Mouse (Mus musculus): Measurements from ENCODE around the gene Olfr653. TPM values are rescaled to one million over a fixed set of nuclear protein-coding genes. Genes with fewer than 3 reads are reported as not detected.

Olfr653 gene
- polyA plus RNA-seq, 1 experiment = not detected

DNA sequence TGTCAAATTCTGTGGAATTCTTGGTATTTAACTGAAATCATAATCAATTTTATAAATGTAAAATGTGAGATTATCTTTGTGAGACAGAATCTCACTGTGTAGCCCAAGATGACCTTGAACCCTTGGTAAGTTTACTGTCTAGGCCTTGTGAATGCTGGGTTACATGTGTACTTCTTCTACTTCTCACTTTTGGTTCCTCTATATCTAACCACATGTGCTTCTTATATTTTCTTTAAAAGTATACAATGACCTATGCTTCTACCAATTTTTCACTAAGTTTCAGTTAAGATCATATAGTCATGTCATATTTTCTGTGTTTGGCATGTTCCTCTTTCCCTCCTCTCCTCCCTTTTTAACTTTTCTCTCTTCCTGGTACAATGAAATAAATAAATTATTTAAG lies 27.6 kb downstream of the Olfr653 start:
- TF ChIP-seq POLR2A (IDR thresholded peaks at IDR 0.05; ENCODE audit: borderline replicate concordance, low read depth, low read length) (no peak), CTCF (IDR thresholded peaks at IDR 0.05; ENCODE audit: low read depth, low read length) (no peak)
- Histone ChIP-seq H3K4me1 (ENCODE audit: control insufficient read depth, insufficient read depth, low read length) (no peaks in the 10 kb centered on the region), H3K27ac (ENCODE audit: insufficient read depth, low read depth, low read length) (no peak overlapping the region), H3K4me3 (ENCODE audit: insufficient read depth, low read length) (no peak overlapping the region)

DNA sequence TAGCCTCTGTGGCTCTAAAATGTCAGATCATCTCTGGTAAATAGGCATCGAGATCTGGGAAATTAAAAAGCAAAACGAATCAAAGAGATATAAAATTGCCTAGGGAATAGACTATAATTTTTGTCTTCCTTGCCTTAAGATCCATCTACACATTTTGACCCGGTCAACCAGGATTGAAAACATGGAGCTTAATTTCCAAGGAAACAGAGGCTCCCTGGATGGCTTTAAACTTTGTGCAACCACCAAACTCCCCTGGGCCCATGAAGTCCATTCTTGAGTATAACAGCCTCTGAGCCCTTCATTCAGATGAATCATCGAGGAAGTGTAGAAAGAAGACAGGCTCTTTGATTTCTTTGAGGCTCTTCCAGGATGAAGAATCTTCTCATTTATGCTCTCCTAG lies 36.5 kb downstream of the Olfr653 start, which contains the start of gene Olfr656:
Gene Olfr656 (plus strand): TSS at position 301 of the 400 bp plus-strand sequence.
- TF ChIP-seq POLR2A (IDR thresholded peaks at IDR 0.05; ENCODE audit: borderline replicate concordance, low read depth, low read length) (no peak), CTCF (IDR thresholded peaks at IDR 0.05; ENCODE audit: low read depth, low read length) (no peak)
- Histone ChIP-seq H3K4me3 (ENCODE audit: insufficient read depth, low read length) (no peak within 1 kb of the TSS), H3K4me1 (ENCODE audit: control insufficient read depth, insufficient read depth, low read length) (no peaks in the 10 kb centered on the region), H3K27ac (ENCODE audit: insufficient read depth, low read depth, low read length) (no peak within 1 kb of the TSS)

DNA sequence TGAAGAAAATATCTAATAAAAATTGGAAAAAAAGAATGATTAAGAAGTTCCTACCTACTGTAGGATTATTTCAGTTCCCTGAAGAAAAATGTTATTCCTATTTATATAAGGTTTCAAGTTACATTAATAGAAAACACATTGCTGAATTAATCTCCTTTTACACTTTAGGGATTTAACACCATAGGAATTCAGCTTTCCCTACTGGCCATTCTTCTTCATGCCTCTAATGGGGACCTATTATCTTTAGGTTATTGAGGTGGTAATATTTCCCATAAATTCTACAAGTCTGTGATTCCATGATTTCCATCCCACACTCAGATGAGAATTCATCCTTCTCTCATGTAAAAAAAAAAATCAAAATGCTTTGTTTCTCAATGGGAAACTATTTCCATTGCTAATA lies 47.4 kb downstream of the Olfr653 start, which contains the start of gene Olfr657:
Gene Olfr657 (plus strand): TSS at position 301 of the 400 bp plus-strand sequence.
- no peak for TF ChIP-seq POLR2A (IDR thresholded peaks at IDR 0.05; ENCODE audit: borderline replicate concordance, low read depth, low read length)
- no peak for TF ChIP-seq CTCF (IDR thresholded peaks at IDR 0.05; ENCODE audit: low read depth, low read length)
- no peak within 1 kb of the TSS for H3K27ac ChIP-seq (ENCODE audit: insufficient read depth, low read depth, low read length)
- H3K4me1 ChIP-seq (ENCODE audit: control insufficient read depth, insufficient read depth, low read length) = no peaks in the 10 kb centered on the region
- no peak within 1 kb of the TSS for H3K4me3 ChIP-seq (ENCODE audit: insufficient read depth, low read length)

Other genes with a start within 250 kb of the Olfr653 start
- 2.5 TPM in 1 of 2 replicates, not detected in the other for gene Trim34b, start 247.8 kb upstream of the Olfr653 start, polyA plus RNA-seq (2012; ENCODE audit: insufficient read depth, insufficient read length, missing spikeins)
- gene Trim12c, start 224.0 kb upstream of the Olfr653 start, polyA plus RNA-seq (2012; ENCODE audit: insufficient read depth, insufficient read length, missing spikeins) = 29.4 and 30.3 TPM in 2 replicates
- 3.0 and 3.3 TPM in 2 replicates for gene Trim30b, start 207.4 kb upstream of the Olfr653 start, polyA plus RNA-seq (2012; ENCODE audit: insufficient read depth, insufficient read length, missing spikeins)
- gene Trim30c, start 176.5 kb upstream of the Olfr653 start, polyA plus RNA-seq (2012; ENCODE audit: insufficient read depth, insufficient read length, missing spikeins) = 7.6 and 9.4 TPM in 2 replicates
- gene Trim30a, start 112.1 kb upstream of the Olfr653 start, polyA plus RNA-seq (2012; ENCODE audit: insufficient read depth, insufficient read length, missing spikeins) = 145 and 153 TPM in 2 replicates
- 51.7 and 57.7 TPM in 2 replicates for gene Trim30d, start 69.5 kb upstream of the Olfr653 start, polyA plus RNA-seq (2012; ENCODE audit: insufficient read depth, insufficient read length, missing spikeins)
- gene Olfr651, start 27.2 kb upstream of the Olfr653 start, polyA plus RNA-seq (2012; ENCODE audit: insufficient read depth, insufficient read length, missing spikeins) = not detected in 2 replicates
- not detected in 2 replicates for gene Olfr652, start 16.4 kb upstream of the Olfr653 start, polyA plus RNA-seq (2012; ENCODE audit: insufficient read depth, insufficient read length, missing spikeins)
- gene Olfr654, start 9.7 kb downstream of the Olfr653 start, polyA plus RNA-seq (2012; ENCODE audit: insufficient read depth, insufficient read length, missing spikeins) = not detected in 2 replicates
- not detected in 2 replicates for gene Olfr655, start 24.5 kb downstream of the Olfr653 start, polyA plus RNA-seq (2012; ENCODE audit: insufficient read depth, insufficient read length, missing spikeins)
- gene Olfr656, start 36.6 kb downstream of the Olfr653 start, polyA plus RNA-seq (2012; ENCODE audit: insufficient read depth, insufficient read length, missing spikeins) = not detected in 2 replicates
- not detected in 2 replicates for gene Olfr657, start 47.5 kb downstream of the Olfr653 start, polyA plus RNA-seq (2012; ENCODE audit: insufficient read depth, insufficient read length, missing spikeins)
- gene Olfr658, start 70.0 kb downstream of the Olfr653 start, polyA plus RNA-seq (2012; ENCODE audit: insufficient read depth, insufficient read length, missing spikeins) = not detected in 2 replicates
- gene Olfr659, start 89.4 kb downstream of the Olfr653 start, polyA plus RNA-seq (2012; ENCODE audit: insufficient read depth, insufficient read length, missing spikeins) = not detected in 2 replicates
- not detected in 2 replicates for gene Olfr661, start 109.2 kb downstream of the Olfr653 start, polyA plus RNA-seq (2012; ENCODE audit: insufficient read depth, insufficient read length, missing spikeins)
- gene Usp17le, start 200.2 kb downstream of the Olfr653 start, polyA plus RNA-seq (2012; ENCODE audit: insufficient read depth, insufficient read length, missing spikeins) = not detected in 2 replicates